Mouse (Mus musculus) forebrain, embryonic 13.5 days (tissue): ENCODE measurements around the gene Klhl20. TPM values are rescaled to one million over a fixed set of nuclear protein-coding genes. Genes with fewer than 3 reads are reported as not detected.
"Not testable (repeated sequence)": the region's sequence is repeated elsewhere in the genome, so short reads cannot be mapped to it uniquely, and the experiment has no call there.

ENCODE experiments used
- ATAC-seq: fragments of 200-750 bp; cut with Nextera tagmentation; 2 replicates; pipeline ENCODE4 v1.8.0; 2017
- H3K27ac ChIP-seq: fragments of 300-500 bp; sonication (generic); 2 replicates; pipeline ENCODE4 v1.5.1; 2015; ENCODE audit warnings: inconsistent platforms, mild to moderate bottlenecking, moderate library complexity
- H3K27me3 ChIP-seq: fragments of 300-500 bp; sonication (generic); 2 replicates; pipeline ENCODE4 v1.6.1; 2015; ENCODE audit warnings: mild to moderate bottlenecking, inconsistent platforms
- H3K36me3 ChIP-seq: fragments of 300-500 bp; sonication (generic); 2 replicates; pipeline ENCODE4 v1.6.1; 2015; ENCODE audit warnings: mild to moderate bottlenecking, inconsistent platforms; ENCODE audit not compliant: poor library complexity, severe bottlenecking
- H3K4me1 ChIP-seq: fragments of 300-500 bp; sonication (generic); 2 replicates; pipeline ENCODE4 v1.6.1; 2015; ENCODE audit warnings: inconsistent platforms
- H3K4me2 ChIP-seq: fragments of 300-500 bp; sonication (generic); 2 replicates; pipeline ENCODE4 v1.6.1; 2015; ENCODE audit warnings: inconsistent platforms, mild to moderate bottlenecking, moderate library complexity
- H3K4me3 ChIP-seq: fragments of 300-500 bp; sonication (generic); 2 replicates; pipeline ENCODE4 v1.5.1; 2015; ENCODE audit warnings: mild to moderate bottlenecking, inconsistent platforms
- H3K9ac ChIP-seq: fragments of 300-500 bp; sonication (generic); 2 replicates; pipeline ENCODE4 v1.6.1; 2015; ENCODE audit warnings: mild to moderate bottlenecking, inconsistent platforms
- H3K9me3 ChIP-seq: fragments of 300-500 bp; sonication (generic); replicated peaks from 2 replicates; pipeline ENCODE4 v1.6.1; 2016; ENCODE audit warnings: inconsistent platforms
- WGBS: fragments of 180-500 bp; shearing (Covaris S2); methylation state at CpG from one replicate; pipeline ENCODE4 v1.1.7; 2015; 5-methylcytosine and 5-hydroxymethylcytosine counted together
- polyA plus RNA-seq: library from polyadenylated mRNA; unstranded; fragments of >200 nt; fragmentation: Nextera tagmentation; extraction: Ambion mirVana; gene quantifications from 2 replicates; pipeline ENCODE4 v1.2.1, GENCODE M21; 2015

Klhl20 gene
- 16.4 and 17.2 TPM in 2 replicates for polyA plus RNA-seq

DNA sequence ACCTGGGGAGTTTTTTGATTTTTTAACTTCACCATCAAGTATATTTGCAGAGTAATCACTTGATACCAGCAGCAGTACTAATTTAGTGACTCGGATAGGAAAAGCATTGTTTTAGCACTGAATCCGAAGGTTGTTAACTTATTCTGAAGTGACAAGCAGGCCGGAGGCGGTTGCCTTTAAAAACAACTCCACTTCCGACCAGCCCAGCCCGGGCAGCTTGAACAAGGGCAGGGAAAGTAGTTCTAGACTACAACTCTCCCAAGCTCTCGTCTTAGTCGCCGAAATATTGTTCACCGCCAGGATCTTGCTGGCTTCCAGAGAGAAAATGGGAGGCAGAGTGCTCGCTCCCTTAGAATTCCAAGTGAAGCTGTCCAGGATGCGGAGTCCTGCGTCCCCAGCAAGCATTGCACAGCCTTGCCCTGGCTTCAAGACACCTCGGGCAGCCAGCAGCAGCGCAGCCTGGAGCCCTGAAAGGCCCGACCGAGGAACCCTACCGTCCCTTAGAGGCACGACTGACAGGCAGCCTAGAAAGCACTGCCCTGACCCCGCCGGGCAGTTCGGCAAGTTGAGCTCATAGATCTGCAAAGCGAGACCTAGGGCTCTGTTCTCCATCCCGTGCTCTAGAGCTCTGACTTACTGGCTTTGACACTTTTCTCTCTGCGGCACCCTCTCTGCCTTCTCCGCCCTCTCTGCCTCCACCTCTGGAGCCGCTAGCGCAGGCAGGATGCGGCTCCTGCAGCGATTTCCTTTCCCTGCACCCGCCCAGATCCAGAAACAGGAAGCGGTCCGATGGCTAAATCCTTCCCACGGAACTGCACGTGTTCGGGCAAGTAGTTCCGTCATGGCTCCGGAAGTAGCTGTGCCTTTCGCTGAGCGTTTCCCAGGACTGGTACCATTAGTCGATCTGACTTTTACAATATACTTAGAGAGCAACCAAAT is at the start of gene Klhl20:
Gene Klhl20, minus strand, starts transcription at position 786 of the 939 bp plus-strand sequence.
- H3K9me3 ChIP-seq: no peaks in the 10 kb centered on the region

GRCm38 (mm10) chr1:161180674-161181073 is 49.4 kb upstream of the Klhl20 start:
- Histone ChIP-seq H3K4me2 (no peak overlapping the region), H3K27ac (no peak overlapping the region), H3K9me3 (peaks cover 9% of the 10 kb centered on the region; the same call in 1 of the 2 replicates), H3K4me3 (no peak overlapping the region), H3K9ac (no peak overlapping the region), H3K4me1 (no peaks in the 10 kb centered on the region), H3K27me3 (no peaks in the 10 kb centered on the region), H3K36me3 (no peaks in the 10 kb centered on the region)
- 46% methylated on average over 8 of the region's 8 CpGs for WGBS
- no peak for ATAC-seq

More for the DNA sequence above, at the start of gene Klhl20:
- ATAC-seq: peak; percentile 99
- peak within 1 kb of the TSS; percentile 84 for H3K4me2 ChIP-seq
- H3K9ac ChIP-seq: peak within 1 kb of the TSS; percentile 83
- H3K4me1 ChIP-seq: peaks cover 14% of the 10 kb centered on the region
- H3K27ac ChIP-seq: peak within 1 kb of the TSS; percentile 78
- WGBS: 3% methylated on average over 41 of the region's 41 CpGs
- H3K27me3 ChIP-seq: peaks cover 8% of the 10 kb centered on the region
- H3K4me3 ChIP-seq: peak within 1 kb of the TSS; percentile 75
- peaks cover 8% of the 10 kb centered on the region; the same call in 1 of the 2 replicates for H3K36me3 ChIP-seq

DNA sequence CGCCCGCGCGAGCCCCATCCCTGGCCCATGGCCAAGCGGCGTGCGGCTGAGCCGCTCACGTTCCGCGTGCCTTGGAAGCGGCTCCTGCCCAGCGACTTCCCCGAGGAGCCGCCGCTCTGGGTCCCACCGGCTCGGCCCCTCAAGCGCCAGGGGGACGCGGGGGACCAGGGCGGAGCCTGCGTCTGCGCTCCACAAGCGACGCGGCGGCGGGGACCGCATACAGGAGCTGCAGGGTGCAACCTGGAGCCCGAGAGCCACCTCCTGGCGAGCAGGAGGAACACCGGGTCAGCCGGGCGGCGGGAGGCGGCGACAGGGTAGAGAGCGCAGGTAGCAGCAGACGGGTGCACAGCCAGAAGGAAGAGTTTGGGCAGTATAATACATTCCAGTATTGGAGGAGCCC is 39.3 kb upstream of the Klhl20 start:
- Histone ChIP-seq H3K4me1 (no peaks in the 10 kb centered on the region), H3K4me2 (peak overlapping the region; percentile 76), H3K27ac (no peak overlapping the region), H3K36me3 (no peaks in the 10 kb centered on the region), H3K9ac (peak overlapping the region; percentile 60), H3K9me3 (no peaks in the 10 kb centered on the region), H3K4me3 (peak overlapping the region; percentile 51), H3K27me3 (peaks cover 35% of the 10 kb centered on the region)
- ATAC-seq: peak; percentile 97
- WGBS: 1% methylated on average over 40 of the region's 40 CpGs

- H3K9me3 ChIP-seq: no peaks in the 10 kb centered on the region
- 0 out of 2 replicates have a peak, but pooled peaks cover 2% of the 10 kb centered on the region for H3K36me3 ChIP-seq
- no peaks in the 10 kb centered on the region for H3K27me3 ChIP-seq
- no peaks in the 10 kb centered on the region for H3K4me1 ChIP-seq
- WGBS: 66% methylated on average over 4 of the region's 4 CpGs
- no peak overlapping the region for H3K4me2 ChIP-seq
- H3K4me3 ChIP-seq: no peak overlapping the region
- H3K9ac ChIP-seq: no peak overlapping the region
- no peak overlapping the region for H3K27ac ChIP-seq
- no peak for ATAC-seq
These were observed 29.0 kb upstream of the Klhl20 start for GRCm38 (mm10) chr1:161160266-161160665.

DNA sequence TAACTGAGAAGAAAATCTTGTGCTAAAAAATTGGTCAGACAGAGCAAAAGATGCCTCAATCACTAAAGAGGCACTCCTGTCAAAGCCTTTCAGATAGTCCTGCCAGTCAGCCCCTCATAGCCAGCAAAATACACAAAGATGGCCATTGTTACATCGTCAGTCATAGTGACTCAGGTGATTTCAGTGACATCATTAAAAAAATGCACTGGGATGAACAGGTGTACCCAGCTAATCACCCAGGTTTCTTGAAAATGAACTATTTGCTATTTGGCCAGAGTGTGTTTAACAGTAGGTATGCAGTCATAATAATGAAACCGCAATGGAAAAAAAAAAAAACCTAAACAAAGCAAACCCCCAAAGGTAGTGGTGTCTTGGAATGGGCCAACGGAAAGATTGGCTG is 27.9 kb upstream of the Klhl20 start, which contains the start of gene Tex50:
Gene Tex50, minus strand, starts transcription at position 101 of the 400 bp plus-strand sequence.
- 87% methylated on average over 3 of the region's 3 CpGs for WGBS
- Histone ChIP-seq H3K27me3 (no peaks in the 10 kb centered on the region), H3K4me3 (no peak within 1 kb of the TSS), H3K36me3 (0 out of 2 replicates have a peak, but pooled peaks cover 2% of the 10 kb centered on the region), H3K9ac (no peak within 1 kb of the TSS), H3K4me2 (no peak within 1 kb of the TSS), H3K4me1 (no peaks in the 10 kb centered on the region), H3K9me3 (no peaks in the 10 kb centered on the region), H3K27ac (no peak within 1 kb of the TSS)
- no peak for ATAC-seq

DNA sequence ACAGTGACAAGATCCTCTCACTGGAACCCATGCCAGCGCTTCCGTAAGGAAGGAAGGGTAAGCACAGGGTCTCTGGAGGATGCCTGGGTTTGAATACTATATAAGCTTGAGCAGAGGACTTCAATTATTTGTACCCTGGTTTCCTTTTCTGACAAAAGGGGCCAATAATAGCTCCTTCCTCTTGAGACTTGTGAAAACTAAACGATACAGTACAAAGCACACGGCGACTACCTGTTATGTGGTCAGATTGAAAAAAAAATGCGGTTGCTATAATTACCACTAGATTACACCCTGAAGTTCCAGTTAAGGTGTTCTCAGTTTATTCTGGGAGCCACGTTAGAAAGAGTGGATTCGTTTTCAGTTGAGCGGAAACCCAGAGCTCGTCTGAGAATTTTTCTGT is 25.2 kb upstream of the Klhl20 start:
- ATAC-seq: no peak
- H3K9me3 ChIP-seq: no peaks in the 10 kb centered on the region
- WGBS: 78% methylated on average over 10 of the region's 10 CpGs
- H3K27ac ChIP-seq: no peak overlapping the region
- H3K4me2 ChIP-seq: no peak overlapping the region
- no peaks in the 10 kb centered on the region for H3K4me1 ChIP-seq
- H3K9ac ChIP-seq: no peak overlapping the region
- H3K36me3 ChIP-seq: no peaks in the 10 kb centered on the region
- no peak overlapping the region for H3K4me3 ChIP-seq
- H3K27me3 ChIP-seq: no peaks in the 10 kb centered on the region

DNA sequence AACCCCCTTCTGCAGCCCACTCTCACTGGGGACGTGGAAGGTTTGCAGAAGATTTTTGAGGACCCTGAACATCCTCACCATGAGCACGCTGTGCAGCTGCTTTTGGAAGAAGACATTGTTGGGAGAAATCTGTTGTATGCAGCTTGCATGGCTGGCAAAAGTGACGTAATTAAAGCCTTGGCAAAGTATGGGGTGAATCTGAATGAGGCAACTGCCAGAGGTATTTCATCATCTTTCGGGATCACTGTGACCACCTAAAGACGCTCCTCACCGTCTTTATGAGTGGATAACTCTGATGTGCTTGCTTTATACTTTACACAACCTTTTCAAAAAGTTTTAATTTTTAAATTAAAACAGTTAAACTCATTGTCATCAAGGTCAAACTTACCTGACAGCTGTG is 19.8 kb upstream of the Klhl20 start:
- Histone ChIP-seq H3K9ac (no peak overlapping the region), H3K4me2 (peak overlapping the region; percentile 38; the same call in 1 of the 2 replicates), H3K4me3 (no peak overlapping the region), H3K4me1 (no peaks in the 10 kb centered on the region), H3K27ac (no peak overlapping the region), H3K36me3 (no peaks in the 10 kb centered on the region), H3K27me3 (no peaks in the 10 kb centered on the region), H3K9me3 (no peaks in the 10 kb centered on the region)
- no peak for ATAC-seq
- WGBS: 50% methylated on average over 6 of the region's 6 CpGs

DNA sequence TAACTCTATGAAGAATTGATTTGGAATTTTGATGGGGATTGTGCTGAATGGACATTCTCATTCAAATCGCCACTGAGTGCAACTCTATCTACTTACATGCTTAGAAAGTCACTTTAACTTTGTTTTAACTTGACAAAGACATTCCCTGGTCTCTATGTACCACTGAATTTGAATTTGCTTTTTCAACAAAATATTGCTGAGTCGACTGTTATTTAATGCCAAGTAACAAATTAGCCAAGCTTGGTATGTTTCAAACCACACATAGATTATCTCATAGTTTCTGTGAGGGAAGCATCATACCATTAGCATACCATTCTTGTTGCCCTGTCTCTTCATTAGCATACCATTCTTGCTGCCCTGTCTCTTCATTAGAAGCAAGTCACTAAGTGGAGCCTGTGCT is 16.6 kb upstream of the Klhl20 start:
- Histone ChIP-seq H3K4me2 (no peak overlapping the region), H3K27me3 (no peaks in the 10 kb centered on the region), H3K36me3 (no peaks in the 10 kb centered on the region), H3K27ac (no peak overlapping the region), H3K4me3 (no peak overlapping the region), H3K4me1 (no peaks in the 10 kb centered on the region), H3K9ac (no peak overlapping the region), H3K9me3 (no peaks in the 10 kb centered on the region)
- no peak for ATAC-seq
- WGBS: 75% methylated on average over 2 of the region's 2 CpGs

GRCm38 (mm10) chr1:161145611-161146010 is 14.3 kb upstream of the Klhl20 start:
- WGBS: 86% methylated on average over 8 of the region's 8 CpGs
- ATAC-seq, H3K4me2 ChIP-seq, H3K27me3 ChIP-seq, H3K9me3 ChIP-seq, H3K36me3 ChIP-seq, H3K4me3 ChIP-seq, H3K27ac ChIP-seq, H3K4me1 ChIP-seq, H3K9ac ChIP-seq: not testable (repeated sequence)

DNA sequence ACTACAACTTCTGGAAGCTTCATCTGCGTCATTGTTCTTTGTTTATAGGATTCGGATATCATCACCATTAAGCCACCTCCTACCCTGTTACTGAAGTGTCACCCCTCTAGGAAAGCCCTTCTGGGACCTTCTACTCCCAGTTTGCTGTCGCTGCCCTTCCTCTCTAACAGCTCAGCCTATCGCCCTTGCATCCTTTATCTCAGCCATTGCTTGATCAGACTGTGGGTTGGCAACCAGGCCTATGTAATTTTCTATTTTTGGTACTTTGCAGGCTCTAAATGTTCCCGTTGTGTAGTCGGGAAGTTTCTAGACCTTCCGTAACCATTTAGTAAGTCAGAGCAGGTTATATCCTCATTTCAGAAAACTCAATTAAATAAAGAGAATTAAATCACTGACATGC is 11.9 kb upstream of the Klhl20 start:
- H3K27ac ChIP-seq: no peak overlapping the region
- WGBS: 91% methylated on average over 7 of the region's 7 CpGs
- peak overlapping the region; percentile 46; the same call in 1 of the 2 replicates for H3K4me3 ChIP-seq
- no peaks in the 10 kb centered on the region for H3K27me3 ChIP-seq
- no peaks in the 10 kb centered on the region for H3K36me3 ChIP-seq
- H3K9ac ChIP-seq: no peak overlapping the region
- peak overlapping the region; percentile 75 for H3K4me2 ChIP-seq
- peak; percentile 39; the same call in 1 of the 2 replicates for ATAC-seq
- H3K4me1 ChIP-seq: no peaks in the 10 kb centered on the region
- no peaks in the 10 kb centered on the region for H3K9me3 ChIP-seq

GRCm38 (mm10) chr1:161142531-161143159 is 11.3 kb upstream of the Klhl20 start, which contains the start of gene Ankrd45:
TSS of gene Ankrd45 (plus strand) at chr1:161142691.
- Histone ChIP-seq H3K9ac (peak within 1 kb of the TSS; percentile 68), H3K27ac (no peak within 1 kb of the TSS), H3K4me1 (no peaks in the 10 kb centered on the region), H3K9me3 (no peaks in the 10 kb centered on the region), H3K36me3 (no peaks in the 10 kb centered on the region), H3K4me3 (peak within 1 kb of the TSS; percentile 46), H3K4me2 (peak within 1 kb of the TSS; percentile 75), H3K27me3 (no peaks in the 10 kb centered on the region)
- ATAC-seq: peak; percentile 96
- WGBS: 4% methylated on average over 33 of the region's 33 CpGs
